In the genomic region with DNA sequence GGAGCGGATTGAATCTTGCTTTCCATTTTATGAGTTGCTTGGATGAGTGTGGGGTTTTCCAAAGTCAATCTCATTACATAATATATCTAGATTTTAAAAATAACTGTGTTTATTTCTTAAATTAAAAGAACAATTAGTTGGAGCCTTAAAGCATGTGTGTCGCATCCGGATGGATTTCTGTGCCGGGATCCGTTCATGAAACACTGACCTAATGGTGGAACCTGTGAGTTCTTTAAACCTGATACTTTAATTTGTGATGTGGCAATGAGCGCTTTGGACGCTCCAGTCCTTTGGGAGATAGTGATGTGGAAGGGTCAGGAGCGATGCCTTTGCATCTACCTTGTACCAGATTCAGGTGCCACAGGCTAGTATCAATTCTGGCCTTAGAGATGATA, we compare ENCODE assay signal across 9 mouse cellular contexts. TPM values are rescaled to one million over a fixed set of nuclear protein-coding genes. Genes with fewer than 3 reads are reported as not detected.
DNase-seq lines count a peak whose midpoint lies in the region; ATAC-seq and TF ChIP-seq lines count a peak whose summit lies in the region.
"Had no signal": no experiment of that assay in that cellular context is flagged by ENCODE, and none has a peak within 500 bp of the region (broad histone marks: within the 10 kb centered on the region; RNA-seq: fewer than 3 reads in every experiment).

No protein-coding gene starts in this region.

- ATAC-seq in heart, embryonic 12.5 days (ENCODE audit: insufficient number of reproducible peaks, low FRiP score), result no peak
- no peak for ATAC-seq in heart, embryonic 16.5 days (replicated peaks; ENCODE audit: extremely low read depth, insufficient read depth, low FRiP score)

- H3K9ac ChIP-seq in heart, embryonic 12.5 days, result peak overlapping the region; percentile 96
- H3K9ac ChIP-seq in ES-E14 (ENCODE audit: insufficient read depth, low read depth, low read length, poor library complexity, severe bottlenecking), result peak overlapping the region; percentile 89
- peak overlapping the region; percentile 88 for H3K9ac ChIP-seq in heart, embryonic 16.5 days (ENCODE audit: low read length)

- H3K4me1 ChIP-seq in heart, embryonic 12.5 days (replicated peaks), result peaks cover 9% of the 10 kb centered on the region; the same call in 1 of the 2 replicates
- H3K4me1 ChIP-seq in ES-E14 (ENCODE audit: control insufficient read depth in 2 of 2, insufficient read depth in 2 of 2, low read length in 2 of 2, poor library complexity in 1 of 2), result 0 out of 4 replicates have a peak, but pooled peaks cover 0 to 2% of the 10 kb centered on the region in 2 experiments
- H3K4me1 ChIP-seq in heart, embryonic 16.5 days (ENCODE audit: control insufficient read depth, insufficient read depth, low read length), result peaks cover 9% of the 10 kb centered on the region

- H3K27me3 ChIP-seq in heart, embryonic 12.5 days (replicated peaks), result no peaks in the 10 kb centered on the region
- no peaks in the 10 kb centered on the region for H3K27me3 ChIP-seq in heart, embryonic 16.5 days (ENCODE audit: control insufficient read depth, insufficient read depth, low read length)
- H3K27me3 ChIP-seq: Patski had no signal

- H3K4me3 ChIP-seq in heart, embryonic 12.5 days, result peak overlapping the region; percentile 91
- H3K4me3 ChIP-seq in ES-E14 (ENCODE audit: insufficient read depth in 1 of 2, low read depth in 1 of 2, low read length in 2 of 2, poor library complexity in 1 of 2, severe bottlenecking in 1 of 2) (peak overlapping the region; percentile 85 to 94), macrophage (ENCODE audit: inconsistent target) (peak overlapping the region; percentile 95)
- peak overlapping the region; percentile 75 for H3K4me3 ChIP-seq in heart, embryonic 16.5 days (ENCODE audit: low read length)

- H3K4me2 ChIP-seq in heart, embryonic 12.5 days, result peak overlapping the region; percentile 82
- peak overlapping the region; percentile 70 for H3K4me2 ChIP-seq in heart, embryonic 16.5 days (ENCODE audit: low read depth, low read length)

- in situ Hi-C loops in ES-E14 (cut with MboI; ENCODE audit: low sequenced_read_pairs in 2 of 2, unreplicated experiment in 2 of 2), result no loop called here

- H3K9me3 ChIP-seq in heart, embryonic 12.5 days (replicated peaks), result no peaks in the 10 kb centered on the region
- no peaks in the 10 kb centered on the region for H3K9me3 ChIP-seq in ES-E14 (ENCODE audit: control insufficient read depth, insufficient read depth, low read depth, low read length)
- no peaks in the 10 kb centered on the region for H3K9me3 ChIP-seq in heart, embryonic 16.5 days (replicated peaks; ENCODE audit: control insufficient read depth, low read length)

- H3K27ac ChIP-seq in heart, embryonic 12.5 days (ENCODE audit: poor library complexity, severe bottlenecking), result peak overlapping the region; percentile 92
- H3K27ac ChIP-seq in ES-E14 (ENCODE audit: insufficient read depth, low read depth, low read length, poor library complexity, severe bottlenecking), result no peak overlapping the region; the same call in 1 of the 2 replicates
- peak overlapping the region; percentile 92 for H3K27ac ChIP-seq in heart, embryonic 16.5 days (ENCODE audit: low read length)
- H3K27ac ChIP-seq in macrophage, result peak overlapping the region; percentile 86; the same call in 1 of the 2 replicates

- intact Hi-C loops in heart, postnatal 14 days (cut with DNase I), result no loop called here

- 19% methylated on average over 8 of the region's 8 CpGs for WGBS in heart, embryonic 12.5 days
- 17% methylated on average over 8 of the region's 8 CpGs for WGBS in heart, embryonic 16.5 days
- WGBS in macrophage (ENCODE audit: missing documents), result 55% methylated on average over 8 of the region's 8 CpGs

- 0 out of 2 replicates have a peak, but pooled peaks cover 5% of the 10 kb centered on the region for H3K36me3 ChIP-seq in heart, embryonic 12.5 days
- H3K36me3 ChIP-seq in ES-E14 (ENCODE audit: control insufficient read depth, insufficient read depth, low read length, poor library complexity, severe bottlenecking) (no peaks in the 10 kb centered on the region), macrophage (ENCODE audit: inconsistent target) (no peaks in the 10 kb centered on the region)
- H3K36me3 ChIP-seq in heart, embryonic 16.5 days (ENCODE audit: control insufficient read depth, insufficient read depth), result no peaks in the 10 kb centered on the region

- H3K79me2 ChIP-seq in macrophage (ENCODE audit: inconsistent target), result peaks cover 59% of the 10 kb centered on the region

- DNase-seq in heart, postnatal 14 days, result no peak
- DNase-seq in ES-E14 (ENCODE audit: low read depth, low spot score), result no peak
- no peak for DNase-seq in Muller cell, postnatal 12 days (ENCODE audit: inconsistent ontology term)
- DNase-seq in urinary bladder, postnatal 14 days (ENCODE audit: low spot score), result no peak
- DNase-seq in layer of hippocampus, postnatal 25 days (ENCODE audit: extremely low spot score in 1 of 2, low spot score in 1 of 2), result no peak

TF ChIP-seq in ES-E14, 5 proteins besides CTCF, POLR2A, EP300 and RAD21:
- TF ChIP-seq ZC3H11A (IDR thresholded peaks at IDR 0.05; ENCODE audit: borderline replicate concordance, low read depth, low read length) (no peak), MAFK (IDR thresholded peaks at IDR 0.05; ENCODE audit: insufficient read depth, low read depth, low read length) (no peak), ZNF384 (IDR thresholded peaks at IDR 0.05; ENCODE audit: low read depth, low read length) (no peak), HCFC1 (IDR thresholded peaks at IDR 0.05; ENCODE audit: borderline replicate concordance, insufficient read depth, low read length) (no peak), CHD2 (IDR thresholded peaks at IDR 0.05; ENCODE audit: low read depth, low read length) (no peak)

RNA-seq across cellular contexts. Expression of gene Clasp1, which starts 1.4 kb away (rescaled TPM):
- 115 and 127 TPM in 2 replicates for polyA plus RNA-seq in heart, embryonic 12.5 days (2016; fragmentation: Nextera tagmentation; extraction: Ambion mirVana)
- 100 to 1,000 TPM; 290 to 301 TPM for total RNA-seq in heart, postnatal 14 days (2021)
- total RNA-seq in ES-E14 (2012; rRNA removed), result 35.9 and 38.9 TPM in 2 replicates
- 86.8 and 101 TPM in 2 replicates for polyA plus RNA-seq in heart, embryonic 16.5 days (2015; fragmentation: Nextera tagmentation; extraction: Ambion mirVana)
- total RNA-seq in macrophage (2018; cell fraction: chromatin; rRNA removed), result 100 to 1,000 TPM in 22 of 26 experiments, 10 to 100 TPM in 4; 71.8 to 237 (median 190) TPM
- 10 to 100 TPM; 16.7 to 27.5 (median 22.3) TPM for total RNA-seq in macrophage (2018; cell fraction: cytosol; rRNA removed)
- total RNA-seq in macrophage (2018; cell fraction: nucleus; rRNA removed), result 100 to 1,000 TPM in 9 of 26 experiments, 10 to 100 TPM in 17; 34.8 to 161 (median 83.0) TPM
- 12.0 to 19.4 TPM (median 13.6 TPM) in 3 replicates for polyA plus RNA-seq in macrophage (2018)
- total RNA-seq in layer of hippocampus, postnatal 25 days (2021), result 100 to 1,000 TPM in 1 of 2 experiments, 10 to 100 TPM in 1; 88.7 to 103 TPM
